Mouse (Mus musculus) embryonic facial prominence, embryonic 13.5 days (tissue): ENCODE results near the gene Trim5. TPM values are rescaled to one million over a fixed set of nuclear protein-coding genes. Genes with fewer than 3 reads are reported as not detected.

Source experiments
- ATAC-seq: fragments of 200-750 bp; cut with Nextera tagmentation; 2 replicates; pipeline ENCODE4 v1.8.0; 2017; ENCODE audit warnings: low read depth; ENCODE audit not compliant: insufficient number of reproducible peaks, insufficient read depth, low FRiP score, low TSS enrichment
- H3K27ac ChIP-seq: fragments of 300-500 bp; sonication (generic); 2 replicates; pipeline ENCODE4 v1.5.1; 2015; ENCODE audit warnings: moderate library complexity, mild to moderate bottlenecking, inconsistent platforms
- H3K27me3 ChIP-seq: fragments of 300-500 bp; sonication (generic); 2 replicates; pipeline ENCODE4 v1.6.1; 2015; ENCODE audit warnings: mild to moderate bottlenecking, inconsistent platforms
- H3K36me3 ChIP-seq: fragments of 300-500 bp; sonication (generic); 2 replicates; pipeline ENCODE4 v1.6.1; 2015; ENCODE audit warnings: mild to moderate bottlenecking, inconsistent platforms
- H3K4me1 ChIP-seq: fragments of 300-500 bp; sonication (generic); 2 replicates; pipeline ENCODE4 v1.6.1; 2015; ENCODE audit warnings: inconsistent platforms
- H3K4me2 ChIP-seq: fragments of 300-500 bp; sonication (generic); 2 replicates; pipeline ENCODE4 v1.6.1; 2015; ENCODE audit warnings: moderate library complexity, mild to moderate bottlenecking, inconsistent platforms
- H3K4me3 ChIP-seq: fragments of 300-500 bp; sonication (generic); 2 replicates; pipeline ENCODE4 v1.5.1; 2015; ENCODE audit warnings: mild to moderate bottlenecking, inconsistent platforms
- H3K9ac ChIP-seq: fragments of 300-500 bp; sonication (generic); 2 replicates; pipeline ENCODE4 v1.6.1; 2015; ENCODE audit warnings: mild to moderate bottlenecking, inconsistent platforms
- H3K9me3 ChIP-seq: fragments of 300-500 bp; sonication (generic); 2 replicates; pipeline ENCODE4 v1.6.1; 2016; ENCODE audit warnings: inconsistent platforms
- WGBS: fragments of 180-500 bp; shearing (Covaris S2); methylation state at CpG from one replicate; pipeline ENCODE4 v1.1.7; 2015; ENCODE audit warnings: mixed read lengths; 5-methylcytosine and 5-hydroxymethylcytosine counted together
- polyA plus RNA-seq: library from polyadenylated mRNA; unstranded; fragments of >200 nt; fragmentation: Nextera tagmentation; extraction: Ambion mirVana; gene quantifications from 2 replicates; pipeline ENCODE4 v1.2.1, GENCODE M21; 2015

Trim5 gene
- polyA plus RNA-seq, 1 experiment from 2014 or later: 0.13 TPM

DNA sequence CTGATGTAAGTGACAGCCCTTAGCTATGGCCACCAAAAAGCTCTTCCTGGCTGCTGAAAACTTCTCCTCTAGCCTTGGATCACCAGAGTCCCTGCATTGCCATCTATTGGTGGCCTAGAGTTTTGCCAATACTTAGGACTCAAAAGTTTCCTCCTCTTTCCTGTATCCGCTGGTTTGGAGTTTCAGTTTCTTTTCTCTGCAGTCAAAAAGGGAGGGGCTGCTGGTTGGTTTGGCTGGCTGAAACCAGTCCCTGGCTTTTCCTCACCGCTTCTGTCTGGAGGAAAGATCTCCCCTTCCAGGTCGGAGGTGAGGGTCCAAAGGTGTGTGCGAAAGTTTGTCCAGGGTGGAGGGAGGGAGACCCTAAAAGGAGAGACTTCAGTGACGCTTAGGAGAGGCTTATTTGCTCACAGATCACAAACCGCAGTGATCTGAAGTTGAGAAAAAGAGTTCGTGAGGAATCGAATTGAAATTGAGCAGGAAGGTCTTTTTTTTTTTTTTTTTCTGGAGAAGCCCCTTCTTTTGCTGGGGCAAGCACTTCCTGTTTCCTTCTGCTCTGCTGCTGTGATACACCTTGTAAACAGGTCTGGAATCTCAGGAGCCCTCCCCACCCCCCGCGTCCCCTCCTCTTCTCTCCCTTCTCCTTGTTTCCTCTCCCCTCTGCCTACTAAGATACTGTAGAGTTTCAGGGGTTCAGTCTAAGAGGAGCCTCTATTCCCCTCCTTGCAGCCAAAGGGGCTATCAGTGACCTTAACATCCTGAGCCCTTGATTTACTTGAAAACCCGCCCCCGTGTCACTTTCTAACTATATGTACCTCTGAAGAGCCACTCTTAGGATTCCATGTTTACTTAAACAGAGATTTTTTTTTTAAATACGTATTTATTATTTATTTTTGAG, 43.4 kb downstream of the Trim5 start, which contains the start of gene Trim34a:
TSS of gene Trim34a (plus strand) at position 171 of the 895 bp plus-strand sequence.
- Histone ChIP-seq H3K4me2 (peak within 1 kb of the TSS; percentile 60), H3K27me3 (no peaks in the 10 kb centered on the region), H3K36me3 (no peaks in the 10 kb centered on the region), H3K9ac (peak within 1 kb of the TSS; percentile 78), H3K4me3 (peak within 1 kb of the TSS; percentile 52), H3K9me3 (no peaks in the 10 kb centered on the region), H3K27ac (peak within 1 kb of the TSS; percentile 75; the same call in 1 of the 2 replicates), H3K4me1 (no peaks in the 10 kb centered on the region)
- WGBS: 5% methylated on average over 13 of the region's 13 CpGs
- 0 out of 2 replicates have a peak, but pooled peaks have one; percentile 26 for ATAC-seq

- 43% methylated on average over 1 of the region's 1 CpGs for WGBS
Observed at GRCm38 (mm10) chr7:104243616-104244015, 44.3 kb downstream of the Trim5 start.

DNA sequence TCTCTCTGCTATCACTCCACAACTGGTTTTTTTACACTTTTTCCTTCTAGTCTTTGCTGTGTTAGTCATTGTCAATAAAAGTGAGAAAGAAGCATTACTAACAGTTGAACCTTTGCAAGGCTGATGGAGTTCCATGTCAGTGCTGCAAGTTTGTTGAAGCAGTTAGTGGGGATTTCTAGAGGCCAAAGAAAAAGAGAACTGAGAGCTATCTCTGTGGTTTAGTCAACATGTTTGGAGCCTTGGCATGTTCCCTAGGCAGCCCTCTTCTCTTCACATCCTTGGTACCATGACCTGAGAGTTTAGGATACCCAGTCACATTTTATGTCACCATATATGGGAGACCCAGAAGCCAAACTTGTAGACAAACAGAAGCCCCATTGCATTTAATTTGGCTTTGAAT, 47.0 kb downstream of the Trim5 start:
- Histone ChIP-seq H3K4me2 (no peak overlapping the region), H3K27ac (no peak overlapping the region), H3K27me3 (no peaks in the 10 kb centered on the region), H3K4me1 (no peaks in the 10 kb centered on the region), H3K4me3 (no peak overlapping the region), H3K9ac (no peak overlapping the region), H3K36me3 (no peaks in the 10 kb centered on the region), H3K9me3 (no peaks in the 10 kb centered on the region)
- ATAC-seq: no peak

More at GRCm38 (mm10) chr7:104243616-104244015, 44.3 kb downstream of the Trim5 start:
- Histone ChIP-seq H3K9me3 (no peaks in the 10 kb centered on the region), H3K27ac (no peak overlapping the region), H3K9ac (no peak overlapping the region), H3K27me3 (no peaks in the 10 kb centered on the region), H3K36me3 (no peaks in the 10 kb centered on the region), H3K4me3 (no peak overlapping the region), H3K4me2 (peak overlapping the region; percentile 60), H3K4me1 (no peaks in the 10 kb centered on the region)
- ATAC-seq: no peak

DNA sequence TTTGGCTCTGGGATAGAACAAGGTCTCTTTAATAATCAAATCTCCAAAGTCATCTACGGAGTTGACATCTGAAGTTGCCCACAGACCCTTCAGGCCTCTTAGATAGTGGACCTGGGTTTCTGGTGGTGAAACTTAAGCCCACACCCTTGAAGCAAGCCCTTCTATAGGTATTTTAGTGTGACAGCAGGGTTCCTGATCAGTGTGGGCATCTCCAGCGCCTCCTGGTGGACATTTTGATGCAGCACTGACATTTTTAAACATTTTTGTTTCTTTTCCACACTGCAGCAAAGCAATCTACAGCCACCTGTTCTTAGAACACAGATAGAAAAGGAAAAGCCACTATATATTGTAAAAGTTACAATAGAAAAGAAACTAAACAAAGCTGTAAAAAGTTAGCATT, 56.7 kb downstream of the Trim5 start:
- no peak overlapping the region for H3K9ac ChIP-seq
- H3K9me3 ChIP-seq: no peaks in the 10 kb centered on the region
- no peak for ATAC-seq
- 35% methylated on average over 2 of the region's 2 CpGs for WGBS
- no peaks in the 10 kb centered on the region for H3K27me3 ChIP-seq
- no peak overlapping the region for H3K4me2 ChIP-seq
- H3K4me1 ChIP-seq: no peaks in the 10 kb centered on the region
- no peak overlapping the region for H3K4me3 ChIP-seq
- no peak overlapping the region for H3K27ac ChIP-seq
- no peaks in the 10 kb centered on the region for H3K36me3 ChIP-seq

- H3K9ac ChIP-seq: peak within 1 kb of the TSS; percentile 54; the same call in 1 of the 2 replicates
- H3K36me3 ChIP-seq: no peaks in the 10 kb centered on the region
- no peak within 1 kb of the TSS for H3K27ac ChIP-seq
- peak within 1 kb of the TSS; percentile 63 for H3K4me2 ChIP-seq
- no peaks in the 10 kb centered on the region for H3K9me3 ChIP-seq
- 3% methylated on average over 37 of the region's 37 CpGs for WGBS
- peak within 1 kb of the TSS; percentile 41 for H3K4me3 ChIP-seq
- peak; percentile 37; the same call in 1 of the 2 replicates for ATAC-seq
- peaks cover 7% of the 10 kb centered on the region; the same call in 1 of the 2 replicates for H3K4me1 ChIP-seq
- H3K27me3 ChIP-seq: no peaks in the 10 kb centered on the region
Observed at GRCm38 (mm10) chr7:104218701-104219569, 69.0 kb downstream of the Trim5 start, which contains the start of gene Trim6. TSS of gene Trim6 (plus strand) at chr7:104218793.

- WGBS: 63% methylated on average over 2 of the region's 2 CpGs
- no peak for ATAC-seq
- peaks cover 7% of the 10 kb centered on the region; the same call in 1 of the 2 replicates for H3K4me1 ChIP-seq
- no peaks in the 10 kb centered on the region for H3K9me3 ChIP-seq
- no peak overlapping the region for H3K9ac ChIP-seq
- no peak overlapping the region for H3K4me3 ChIP-seq
- no peak overlapping the region for H3K4me2 ChIP-seq
- no peaks in the 10 kb centered on the region for H3K27me3 ChIP-seq
- H3K27ac ChIP-seq: no peak overlapping the region
- H3K36me3 ChIP-seq: no peaks in the 10 kb centered on the region
Observed at GRCm38 (mm10) chr7:104217881-104218280, 70.0 kb downstream of the Trim5 start.

- no peak overlapping the region for H3K9ac ChIP-seq
- no peak for ATAC-seq
- H3K4me2 ChIP-seq: no peak overlapping the region
- peaks cover 7% of the 10 kb centered on the region; the same call in 1 of the 2 replicates for H3K4me1 ChIP-seq
- no peaks in the 10 kb centered on the region for H3K36me3 ChIP-seq
- H3K27ac ChIP-seq: no peak overlapping the region
- no peaks in the 10 kb centered on the region for H3K9me3 ChIP-seq
- H3K27me3 ChIP-seq: no peaks in the 10 kb centered on the region
- H3K4me3 ChIP-seq: no peak overlapping the region
- 39% methylated on average over 1 of the region's 1 CpGs for WGBS
Observed at GRCm38 (mm10) chr7:104216011-104216535, 71.8 kb downstream of the Trim5 start.

Other genes with a start within 250 kb of the Trim5 start
- not detected in 2 replicates for gene Olfr642, start 235.4 kb downstream of the Trim5 start, polyA plus RNA-seq
- not detected in 2 replicates for gene 4930516K23Rik, start 226.6 kb downstream of the Trim5 start, polyA plus RNA-seq
- not detected in 2 replicates for gene Olfr644, start 216.2 kb downstream of the Trim5 start, polyA plus RNA-seq
- not detected in 2 replicates for gene Olfr645, start 202.6 kb downstream of the Trim5 start, polyA plus RNA-seq
- gene Olfr646, start 183.2 kb downstream of the Trim5 start, polyA plus RNA-seq: not detected in 2 replicates
- 0.21 TPM in 1 of 2 replicates, not detected in the other for gene Ubqln5, start 158.3 kb downstream of the Trim5 start, polyA plus RNA-seq
- not detected in 2 replicates for gene Olfr643, start 150.7 kb downstream of the Trim5 start, polyA plus RNA-seq
- not detected in 2 replicates for gene Ubqln3, start 144.8 kb downstream of the Trim5 start, polyA plus RNA-seq
- gene Ubqlnl, start 137.5 kb downstream of the Trim5 start, polyA plus RNA-seq: 0.31 TPM in 1 of 2 replicates, not detected in the other
- gene Olfm5, start 123.3 kb downstream of the Trim5 start, polyA plus RNA-seq: 4.6 and 13.3 TPM in 2 replicates
- 0.15 and 0.32 TPM in 2 replicates for gene Olfr648, start 104.7 kb downstream of the Trim5 start, polyA plus RNA-seq
- gene Olfr649, start 92.1 kb downstream of the Trim5 start, polyA plus RNA-seq: not detected in 2 replicates
- gene Trim6, start 69.3 kb downstream of the Trim5 start, polyA plus RNA-seq: 0.72 and 1.1 TPM in 2 replicates
- 1.6 and 2.3 TPM in 2 replicates for gene Trim34a, start 43.6 kb downstream of the Trim5 start, polyA plus RNA-seq
- 7.1 and 7.2 TPM in 2 replicates for gene Trim12a, start 27.4 kb upstream of the Trim5 start, polyA plus RNA-seq
- gene Trim34b, start 41.4 kb upstream of the Trim5 start, polyA plus RNA-seq: not detected in 2 replicates
- gene Trim12c, start 65.3 kb upstream of the Trim5 start, polyA plus RNA-seq: 2.7 and 3.1 TPM in 2 replicates
- not detected in 2 replicates for gene Trim30b, start 81.8 kb upstream of the Trim5 start, polyA plus RNA-seq
- 0.20 TPM in 1 of 2 replicates, not detected in the other for gene Trim30c, start 112.7 kb upstream of the Trim5 start, polyA plus RNA-seq
- 0.85 and 1.1 TPM in 2 replicates for gene Trim30a, start 177.1 kb upstream of the Trim5 start, polyA plus RNA-seq
- gene Trim30d, start 219.8 kb upstream of the Trim5 start, polyA plus RNA-seq: 0.31 and 0.77 TPM in 2 replicates